Mouse (Mus musculus) spleen, adult 2 months (tissue): ENCODE measurements around the gene Wdhd1. TPM values are rescaled to one million over a fixed set of nuclear protein-coding genes. Genes with fewer than 3 reads are reported as not detected.
A peak's percentile ranks its signal among the peaks of the same experiment; 100 is the strongest.

Source experiments
- DNase-seq, 2 experiments: peaks; one replicate each; pipeline versions ENCODE4 v3.0.0 to v3.0.0-alpha.2; 2012 to 2021; ENCODE audit warnings: low spot score in 2 of 2, low read depth in 1 of 2
- H3K27ac ChIP-seq: fragments of 200-500 bp; 2 replicates; pipeline ENCODE4 v1.5.1; 2012; ENCODE audit warnings: low read length, inconsistent platforms; ENCODE audit not compliant: insufficient read depth
- H3K27me3 ChIP-seq: fragments of 200-500 bp; 2 replicates; pipeline ENCODE4 v1.6.1; 2012; ENCODE audit warnings: mild to moderate bottlenecking, moderate library complexity, low read length, inconsistent platforms; ENCODE audit not compliant: control insufficient read depth, insufficient read depth
- H3K36me3 ChIP-seq: fragments of 200-500 bp; 2 replicates; pipeline ENCODE4 v1.6.1; 2012; ENCODE audit warnings: mild to moderate bottlenecking, low read length, inconsistent platforms; ENCODE audit not compliant: control insufficient read depth, insufficient read depth
- H3K4me1 ChIP-seq: fragments of 200-500 bp; 2 replicates; pipeline ENCODE4 v1.6.1; 2011; ENCODE audit warnings: inconsistent platforms; ENCODE audit not compliant: control insufficient read depth, insufficient read depth, insufficient read length
- H3K4me3 ChIP-seq: fragments of 200-500 bp; 2 replicates; pipeline ENCODE4 v1.5.1; 2011; ENCODE audit warnings: mild to moderate bottlenecking, inconsistent platforms; ENCODE audit not compliant: insufficient read depth, insufficient read length; ENCODE audit errors: extremely low read depth
- CTCF ChIP-seq: fragments of 200-500 bp; IDR thresholded peaks from 2 replicates; pipeline ENCODE4 v1.5.1; 2011; ENCODE audit warnings: mild to moderate bottlenecking, inconsistent platforms; ENCODE audit not compliant: insufficient read depth, insufficient read length, insufficient replicate concordance; ENCODE audit errors: extremely low read depth
- POLR2A ChIP-seq: fragments of 200-500 bp; IDR thresholded peaks from 2 replicates; pipeline ENCODE4 v1.6.1; 2011; ENCODE audit warnings: low read depth, low read length, inconsistent platforms
- WGBS: fragments of 180-500 bp; shearing (Covaris S2); methylation state at CpG from one replicate; pipeline ENCODE4 v1.1.7; 2018; 5-methylcytosine and 5-hydroxymethylcytosine counted together
- polyA plus RNA-seq: library from polyadenylated mRNA; depleted of rRNA; stranded (reverse); fragments of >200 nt; gene quantifications from 2 replicates; pipeline ENCODE4 v1.2.3, GENCODE M21; 2012

Wdhd1 gene
- polyA plus RNA-seq, 1 experiment = 2.7 TPM

GRCm38 (mm10) chr14:47297785-47298407, 21.2 kb upstream of the Wdhd1 start, which contains the start of gene Mapk1ip1l:
Mapk1ip1l (plus strand) TSS chr14:47298266.
- peaks cover 2% of the 10 kb centered on the region; the same call in 1 of the 2 replicates for H3K4me1 ChIP-seq
- peak; percentile 90 for TF ChIP-seq CTCF
- peak; percentile 73 for TF ChIP-seq POLR2A
- whole genome bisulfite sequencing = under 1% methylated on average over 34 of the region's 34 CpGs
- H3K4me3 ChIP-seq = peak within 1 kb of the TSS; percentile 100
- peak; percentile 57 to 85 for DNase-seq
- peak within 1 kb of the TSS; percentile 98 for H3K27ac ChIP-seq
- H3K27me3 ChIP-seq = no peaks in the 10 kb centered on the region
- peaks cover 2% of the 10 kb centered on the region; the same call in 1 of the 2 replicates for H3K36me3 ChIP-seq

GRCm38 (mm10) chr14:47296232-47296631, 19.6 kb upstream of the Wdhd1 start:
- Histone ChIP-seq H3K36me3 (no peaks in the 10 kb centered on the region), H3K27ac (no peak overlapping the region), H3K4me1 (peaks cover 2% of the 10 kb centered on the region; the same call in 1 of the 2 replicates), H3K27me3 (no peaks in the 10 kb centered on the region), H3K4me3 (no peak overlapping the region)
- 87% methylated on average over 2 of the region's 2 CpGs for WGBS
- no peak for DNase-seq
- TF ChIP-seq POLR2A (no peak), CTCF (no peak)

- WGBS = 46% methylated on average over 4 of the region's 4 CpGs
- Histone ChIP-seq H3K27me3 (no peaks in the 10 kb centered on the region), H3K4me1 (no peaks in the 10 kb centered on the region), H3K27ac (no peak overlapping the region), H3K4me3 (no peak overlapping the region), H3K36me3 (peaks cover 9% of the 10 kb centered on the region)
- TF ChIP-seq CTCF = no peak
- no peak for DNase-seq
Measured at GRCm38 (mm10) chr14:47294136-47294535, 17.5 kb upstream of the Wdhd1 start.

DNA sequence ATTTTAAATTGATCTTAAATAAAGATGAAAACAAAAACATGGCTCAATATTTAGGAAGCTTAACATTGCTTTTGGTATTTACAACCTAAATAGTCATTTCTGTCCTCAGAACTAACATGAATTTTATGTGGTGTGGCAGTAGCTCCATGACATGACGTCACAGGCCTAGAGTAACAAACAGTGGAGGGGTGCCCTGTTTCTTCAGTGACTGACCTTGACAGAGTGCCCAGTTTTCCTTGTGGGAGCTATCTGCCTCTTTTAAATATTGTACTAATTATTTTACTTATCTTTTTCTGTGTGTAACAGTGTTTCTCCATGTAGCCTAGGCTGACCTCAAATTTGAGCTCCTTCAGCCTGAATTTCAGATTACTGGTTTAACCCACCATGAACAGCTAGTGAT, 15.1 kb upstream of the Wdhd1 start:
- TF ChIP-seq CTCF = no peak
- no peak for TF ChIP-seq POLR2A
- no peak for DNase-seq
- 81% methylated on average over 1 of the region's 1 CpGs for WGBS
- Histone ChIP-seq H3K27ac (no peak overlapping the region), H3K27me3 (no peaks in the 10 kb centered on the region), H3K4me3 (no peak overlapping the region), H3K4me1 (no peaks in the 10 kb centered on the region), H3K36me3 (peaks cover 9% of the 10 kb centered on the region)

DNA sequence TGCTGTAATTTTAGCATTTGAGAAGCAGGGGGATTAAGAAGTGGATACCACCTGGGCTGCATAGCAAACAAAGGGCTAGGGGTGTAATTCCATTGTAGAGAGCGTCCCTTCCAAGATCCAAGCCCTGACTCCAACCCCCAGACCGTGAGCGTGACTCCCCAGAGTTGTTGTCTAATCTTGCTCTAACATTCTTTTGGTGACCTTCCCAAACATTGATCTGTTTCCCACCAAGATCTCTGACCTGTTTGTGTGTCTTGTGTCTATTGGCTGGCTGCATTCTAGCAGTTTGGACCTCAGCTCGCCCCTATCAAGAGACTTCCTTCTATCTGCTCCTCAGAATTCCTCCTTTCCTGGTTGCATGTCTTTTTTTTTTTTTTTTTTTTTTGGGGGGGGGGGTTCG, 10.4 kb upstream of the Wdhd1 start:
- no peak for DNase-seq
- Histone ChIP-seq H3K36me3 (peaks cover 9% of the 10 kb centered on the region), H3K4me1 (peaks cover 3% of the 10 kb centered on the region; the same call in 1 of the 2 replicates), H3K27ac (no peak overlapping the region), H3K4me3 (no peak overlapping the region), H3K27me3 (no peaks in the 10 kb centered on the region)
- WGBS = 83% methylated on average over 5 of the region's 5 CpGs
- TF ChIP-seq CTCF = no peak
- TF ChIP-seq POLR2A = no peak

- WGBS = 94% methylated on average over 1 of the region's 1 CpGs
- Histone ChIP-seq H3K4me3 (no peak overlapping the region), H3K27ac (no peak overlapping the region)
Measured at GRCm38 (mm10) chr14:47286215-47286614, 9.6 kb upstream of the Wdhd1 start.

DNA sequence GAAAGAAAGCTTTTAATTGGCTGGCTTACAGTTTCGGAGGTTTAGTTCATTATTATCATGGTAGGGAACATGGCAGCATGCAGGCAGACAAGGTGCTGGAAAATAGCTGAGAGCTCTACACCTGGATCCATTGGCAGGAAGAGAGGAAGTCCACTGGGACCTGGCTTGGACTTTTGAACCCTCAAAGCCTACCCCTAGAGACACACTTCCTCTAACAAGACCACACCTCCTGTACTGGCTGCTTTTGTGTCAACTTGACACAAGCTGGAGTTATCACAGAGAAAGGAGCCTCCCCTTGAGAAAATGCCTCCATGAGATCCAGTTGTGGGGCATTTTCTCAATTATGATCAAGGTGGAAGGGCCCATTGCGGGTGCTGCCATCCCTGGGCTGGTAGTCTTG, 8.6 kb upstream of the Wdhd1 start:
- Histone ChIP-seq H3K36me3 (peaks cover 5% of the 10 kb centered on the region), H3K4me3 (no peak overlapping the region), H3K27ac (no peak overlapping the region), H3K27me3 (no peaks in the 10 kb centered on the region), H3K4me1 (peaks cover 3% of the 10 kb centered on the region; the same call in 1 of the 2 replicates)
- no peak for DNase-seq
- TF ChIP-seq CTCF (no peak), POLR2A (no peak)
- WGBS = 96% methylated on average over 2 of the region's 2 CpGs

More at GRCm38 (mm10) chr14:47286215-47286614, 9.6 kb upstream of the Wdhd1 start:
- no peak for DNase-seq
- Histone ChIP-seq H3K27me3 (no peaks in the 10 kb centered on the region), H3K4me1 (peaks cover 3% of the 10 kb centered on the region; the same call in 1 of the 2 replicates), H3K36me3 (peaks cover 9% of the 10 kb centered on the region)
- no peak for TF ChIP-seq CTCF

GRCm38 (mm10) chr14:47283568-47283967, 6.9 kb upstream of the Wdhd1 start:
- H3K27ac ChIP-seq = no peak overlapping the region
- 62% methylated on average over 7 of the region's 7 CpGs for WGBS
- no peak for TF ChIP-seq POLR2A
- TF ChIP-seq CTCF = no peak
- H3K4me1 ChIP-seq = peaks cover 3% of the 10 kb centered on the region; the same call in 1 of the 2 replicates
- H3K27me3 ChIP-seq = no peaks in the 10 kb centered on the region
- no peaks in the 10 kb centered on the region for H3K36me3 ChIP-seq
- no peak for DNase-seq
- no peak overlapping the region for H3K4me3 ChIP-seq
